Mouse (Mus musculus) heart, embryonic 14.5 days (tissue): ENCODE results near the gene Agpat1. TPM values are rescaled to one million over a fixed set of nuclear protein-coding genes. Genes with fewer than 3 reads are reported as not detected.
A peak's percentile ranks its signal among the peaks of the same experiment; 100 is the strongest.

ENCODE experiments used
- ATAC-seq: fragments of 200-750 bp; cut with Nextera tagmentation; 2 replicates; pipeline ENCODE4 v1.8.0; 2017; ENCODE audit warnings: low read depth, moderate TSS enrichment; ENCODE audit not compliant: insufficient number of reproducible peaks, insufficient read depth, low FRiP score
- H3K27ac ChIP-seq, 2 experiments: fragments of 200-500 bp in 1 of 2; fragments of 300-500 bp in 1 of 2; sonication (generic) in 1 of 2; replicated peaks in 1 of 2; 2 replicates each; pipeline ENCODE4 v1.5.1; 2012 to 2014; ENCODE audit warnings: low read depth in 2 of 2, low read length in 2 of 2, control low read depth in 1 of 2, mild to moderate bottlenecking in 1 of 2, mixed read lengths in 1 of 2; ENCODE audit not compliant: control insufficient read depth in 1 of 2, insufficient read depth in 1 of 2
- H3K27me3 ChIP-seq: fragments of 300-500 bp; sonication (generic); 2 replicates; pipeline ENCODE4 v1.6.1; 2014; ENCODE audit warnings: mild to moderate bottlenecking, low read length, control low read depth; ENCODE audit not compliant: control insufficient read depth, insufficient read depth
- H3K36me3 ChIP-seq: fragments of 300-500 bp; sonication (generic); 2 replicates; pipeline ENCODE4 v1.6.1; 2014; ENCODE audit warnings: mild to moderate bottlenecking, control low read depth, low read length, mixed read lengths; ENCODE audit not compliant: control insufficient read depth, insufficient read depth
- H3K4me1 ChIP-seq, 2 experiments: fragments of 200-500 bp in 1 of 2; fragments of 300-500 bp in 1 of 2; sonication (generic) in 1 of 2; 2 replicates each; pipeline ENCODE4 v1.6.1; 2012 to 2014; ENCODE audit warnings: low read length in 2 of 2, control low read depth in 1 of 2, mixed read lengths in 1 of 2; ENCODE audit not compliant: control insufficient read depth in 2 of 2, insufficient read depth in 2 of 2
- H3K4me2 ChIP-seq: fragments of 300-500 bp; sonication (generic); 2 replicates; pipeline ENCODE4 v1.6.1; 2014; ENCODE audit warnings: mild to moderate bottlenecking, low read length
- H3K4me3 ChIP-seq, 2 experiments: fragments of 200-500 bp in 1 of 2; fragments of 300-500 bp in 1 of 2; sonication (generic) in 1 of 2; 2 replicates each; pipeline ENCODE4 v1.5.1; 2012 to 2014; ENCODE audit warnings: low read length in 2 of 2, mild to moderate bottlenecking in 2 of 2, control low read depth in 1 of 2, low read depth in 1 of 2, moderate library complexity in 1 of 2; ENCODE audit not compliant: control insufficient read depth in 1 of 2, insufficient read depth in 1 of 2
- H3K9ac ChIP-seq: fragments of 300-500 bp; sonication (generic); 2 replicates; pipeline ENCODE4 v1.6.1; 2014; ENCODE audit warnings: mild to moderate bottlenecking, low read length
- H3K9me3 ChIP-seq: fragments of 300-500 bp; sonication (generic); 2 replicates; pipeline ENCODE4 v1.6.1; 2016; ENCODE audit warnings: low read length, control low read depth; ENCODE audit not compliant: control insufficient read depth
- WGBS: fragments of 180-500 bp; shearing (Covaris S2); extraction: QIAGEN DNeasy Blood & Tissue Kit; methylation state at CpG from one replicate; pipeline ENCODE4 v1.1.7; 2014; 5-methylcytosine and 5-hydroxymethylcytosine counted together
- polyA plus RNA-seq: library from polyadenylated mRNA; unstranded; fragments of >200 nt; fragmentation: Nextera tagmentation; extraction: Ambion mirVana; gene quantifications from 2 replicates; pipeline ENCODE4 v1.2.1, GENCODE M21; 2014

The Agpat1 gene
- polyA plus RNA-seq, 1 experiment from 2014 or later = 54.4 TPM

DNA sequence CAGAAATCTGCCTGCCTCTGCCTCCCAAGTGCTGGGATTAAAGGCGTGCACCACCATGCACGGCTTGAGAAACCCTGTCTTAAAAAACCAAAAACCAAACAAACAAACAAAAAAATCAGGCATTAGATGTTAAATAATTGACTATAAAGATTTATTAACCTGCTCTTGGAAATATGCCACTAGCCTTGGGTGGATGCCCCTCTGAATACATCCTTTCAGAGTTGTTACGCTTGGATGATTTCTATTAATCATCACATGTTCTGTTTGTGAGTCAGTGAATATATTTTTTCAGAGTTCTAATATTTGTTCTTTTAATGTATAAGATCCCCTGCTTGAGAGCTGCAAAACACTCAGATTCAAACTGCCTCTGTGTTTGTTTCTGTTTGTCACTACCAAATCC, 20.9 kb downstream of the Agpat1 start:
- H3K36me3 ChIP-seq = peaks cover 52% of the 10 kb centered on the region
- peaks cover 9% of the 10 kb centered on the region for H3K27me3 ChIP-seq
- no peak overlapping the region for H3K9ac ChIP-seq
- ATAC-seq = no peak
- no peaks in the 10 kb centered on the region for H3K9me3 ChIP-seq
- H3K4me1 ChIP-seq = peaks cover 16 to 23% of the 10 kb centered on the region in 2 experiments
- H3K4me3 ChIP-seq = no peak overlapping the region
- WGBS = 91% methylated on average over 3 of the region's 3 CpGs
- no peak overlapping the region for H3K4me2 ChIP-seq
- H3K27ac ChIP-seq = no peak overlapping the region

- Histone ChIP-seq H3K36me3 (peaks cover 40% of the 10 kb centered on the region), H3K27me3 (peaks cover 21% of the 10 kb centered on the region), H3K9ac (peak overlapping the region; percentile 78), H3K4me1 (peaks cover 19 to 30% of the 10 kb centered on the region in 2 experiments), H3K9me3 (no peaks in the 10 kb centered on the region), H3K4me2 (peak overlapping the region; percentile 97), H3K4me3 (peak overlapping the region; percentile 66 to 85), H3K27ac (peak overlapping the region in 1 of 2 experiments; percentile 96; a peak in 2 of 4 replicates)
- 50% methylated on average over 16 of the region's 16 CpGs for WGBS
- ATAC-seq = no peak
Measured at GRCm38 (mm10) chr17:34626062-34626772, 22.2 kb downstream of the Agpat1 start.

GRCm38 (mm10) chr17:34626773-34627092, 22.7 kb downstream of the Agpat1 start:
- Histone ChIP-seq H3K4me3 (peak overlapping the region; percentile 66 to 85), H3K4me1 (peaks cover 19 to 35% of the 10 kb centered on the region in 2 experiments), H3K27ac (peak overlapping the region; percentile 86 to 96), H3K36me3 (peaks cover 35% of the 10 kb centered on the region), H3K9ac (peak overlapping the region; percentile 78), H3K4me2 (peak overlapping the region; percentile 97), H3K9me3 (no peaks in the 10 kb centered on the region), H3K27me3 (peaks cover 26% of the 10 kb centered on the region)
- ATAC-seq = no peak
- WGBS = under 1% methylated on average over 18 of the region's 18 CpGs

GRCm38 (mm10) chr17:34627093-34627942, 23.3 kb downstream of the Agpat1 start:
- Histone ChIP-seq H3K9ac (peak overlapping the region; percentile 78), H3K4me1 (peaks cover 19 to 41% of the 10 kb centered on the region in 2 experiments), H3K27ac (peak overlapping the region; percentile 96), H3K4me3 (peak overlapping the region; percentile 66 to 85), H3K36me3 (peaks cover 29% of the 10 kb centered on the region), H3K27me3 (peaks cover 32% of the 10 kb centered on the region), H3K4me2 (peak overlapping the region; percentile 97), H3K9me3 (no peaks in the 10 kb centered on the region)
- ATAC-seq = peak; percentile 84
- under 1% methylated on average over 45 of the region's 45 CpGs for WGBS

- Histone ChIP-seq H3K4me1 (peaks cover 19 to 42% of the 10 kb centered on the region in 2 experiments), H3K4me2 (peak within 1 kb of the TSS; percentile 97), H3K9ac (peak within 1 kb of the TSS; percentile 78), H3K9me3 (no peaks in the 10 kb centered on the region), H3K4me3 (peak within 1 kb of the TSS; percentile 61 to 66), H3K27me3 (peaks cover 40% of the 10 kb centered on the region), H3K27ac (peak within 1 kb of the TSS; percentile 96), H3K36me3 (peaks cover 21% of the 10 kb centered on the region)
- 5% methylated on average over 29 of the region's 29 CpGs for WGBS
- no peak for ATAC-seq
Measured at GRCm38 (mm10) chr17:34627943-34628643, 24.0 kb downstream of the Agpat1 start, which contains the start of gene Ppt2. Gene Ppt2, minus strand, starts transcription at chr17:34628510.

- H3K4me3 ChIP-seq = peak overlapping the region in 1 of 2 experiments; percentile 66; a peak in 1 of 4 replicates
- H3K4me1 ChIP-seq = peaks cover 19 to 42% of the 10 kb centered on the region in 2 experiments
Measured at GRCm38 (mm10) chr17:34628644-34628967, 24.5 kb downstream of the Agpat1 start.

GRCm38 (mm10) chr17:34629221-34629751, 25.2 kb downstream of the Agpat1 start, which contains the start of gene Prrt1:
Gene Prrt1, plus strand, starts transcription at chr17:34629533.
- Histone ChIP-seq H3K4me3 (peak within 1 kb of the TSS; percentile 61 to 66), H3K9me3 (no peaks in the 10 kb centered on the region), H3K4me1 (peaks cover 19 to 42% of the 10 kb centered on the region in 2 experiments), H3K27ac (peak within 1 kb of the TSS; percentile 96; a peak in 3 of 4 replicates), H3K4me2 (peak within 1 kb of the TSS; percentile 97), H3K9ac (peak within 1 kb of the TSS; percentile 78), H3K36me3 (peaks cover 9% of the 10 kb centered on the region), H3K27me3 (peaks cover 50% of the 10 kb centered on the region)
- WGBS = 5% methylated on average over 16 of the region's 16 CpGs
- ATAC-seq = no peak

More at GRCm38 (mm10) chr17:34628644-34628967, 24.5 kb downstream of the Agpat1 start:
- peaks cover 16% of the 10 kb centered on the region for H3K36me3 ChIP-seq
- peak overlapping the region; percentile 78 for H3K9ac ChIP-seq
- H3K4me2 ChIP-seq = peak overlapping the region; percentile 97
- H3K27me3 ChIP-seq = peaks cover 45% of the 10 kb centered on the region
- 32% methylated on average over 5 of the region's 5 CpGs for WGBS
- H3K27ac ChIP-seq = peak overlapping the region in 1 of 2 experiments; percentile 96; a peak in 1 of 4 replicates
- no peak for ATAC-seq
- no peaks in the 10 kb centered on the region for H3K9me3 ChIP-seq
